In the genomic region with DNA sequence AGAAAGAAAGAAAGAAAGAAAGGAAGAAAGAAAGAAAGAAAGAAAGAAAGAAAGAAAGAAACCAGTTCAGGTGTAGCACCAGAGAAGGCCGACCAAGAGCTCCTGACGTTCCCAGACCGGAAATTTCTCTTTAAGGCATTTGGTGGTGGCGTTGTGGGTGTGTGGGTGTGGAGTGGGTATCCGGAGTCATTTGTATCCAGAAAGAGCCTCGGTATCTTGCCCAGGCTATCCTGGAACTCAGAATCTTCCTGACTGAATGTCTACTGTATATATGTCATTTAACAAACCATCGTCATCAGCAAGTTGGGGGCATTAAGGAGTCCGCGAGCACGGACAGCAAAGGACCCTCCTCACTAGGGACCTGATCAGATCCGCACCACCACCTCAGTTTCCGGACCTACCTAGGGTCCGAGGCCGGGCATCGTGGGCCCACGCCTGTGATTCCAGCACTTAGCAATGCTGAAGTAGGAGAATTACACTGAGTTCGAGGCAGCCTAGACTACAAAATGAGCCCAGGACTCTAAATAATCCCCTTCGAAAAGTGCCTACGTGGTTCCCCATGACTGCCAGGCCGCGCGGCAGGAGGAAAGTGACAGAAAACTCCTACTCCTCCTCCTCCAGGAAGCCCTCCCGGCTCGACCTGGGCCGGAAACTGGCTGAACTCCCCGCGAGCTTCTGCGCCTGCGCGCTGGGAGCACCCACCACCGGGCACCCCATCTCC, we compare ENCODE assay signal across 8 mouse cellular contexts. TPM values are rescaled to one million over a fixed set of nuclear protein-coding genes. Genes with fewer than 3 reads are reported as not detected.
A peak's percentile ranks its signal among the peaks of the same experiment; 100 is the strongest.
DNase-seq lines count a peak whose midpoint lies in the region; ATAC-seq and TF ChIP-seq lines count a peak whose summit lies in the region.

No protein-coding gene starts in this region.

- no peak for DNase-seq in heart, postnatal 25 days (ENCODE audit: low spot score)
- no peak for DNase-seq in adrenal gland, adult 2 months
- DNase-seq in gastrocnemius, postnatal 36 days: no peak

- peaks cover 8% of the 10 kb centered on the region for H3K36me3 ChIP-seq in heart, embryonic 12.5 days
- peaks cover under 1% of the 10 kb centered on the region for H3K36me3 ChIP-seq in C2C12 (ENCODE audit: control insufficient read depth, insufficient read depth)
- peaks cover 5% of the 10 kb centered on the region for H3K36me3 ChIP-seq in forebrain, embryonic 12.5 days (replicated peaks)
- peaks cover 3% of the 10 kb centered on the region; the same call in 1 of the 2 replicates for H3K36me3 ChIP-seq in liver, embryonic 16.5 days (ENCODE audit: control insufficient read depth, insufficient read depth)

- H3K4me3 ChIP-seq in heart, embryonic 12.5 days: peak overlapping the region; percentile 83
- H3K4me3 ChIP-seq in C2C12 (ENCODE audit: insufficient read depth, poor library complexity, severe bottlenecking): peak overlapping the region; percentile 86
- H3K4me3 ChIP-seq in forebrain, embryonic 12.5 days (replicated peaks): peak overlapping the region; percentile 86
- peak overlapping the region; percentile 75 for H3K4me3 ChIP-seq in liver, embryonic 16.5 days (ENCODE audit: low read depth, low read length)

- no peaks in the 10 kb centered on the region for H3K9me3 ChIP-seq in heart, embryonic 12.5 days (replicated peaks)
- no peaks in the 10 kb centered on the region for H3K9me3 ChIP-seq in forebrain, embryonic 12.5 days
- H3K9me3 ChIP-seq in liver, embryonic 16.5 days (replicated peaks; ENCODE audit: control insufficient read depth, low read length): no peaks in the 10 kb centered on the region

- peaks cover 27% of the 10 kb centered on the region for H3K79me2 ChIP-seq in C2C12 (ENCODE audit: control insufficient read depth, insufficient read depth)

- no peak; the same call in 1 of the 2 replicates for ATAC-seq in heart, embryonic 12.5 days (ENCODE audit: insufficient number of reproducible peaks, low FRiP score)
- ATAC-seq in forebrain, embryonic 12.5 days (ENCODE audit: low FRiP score): peak; percentile 2
- no peak for ATAC-seq in liver, embryonic 16.5 days (ENCODE audit: low read depth)
- no peak for ATAC-seq in megakaryocyte progenitor cell, adult 5-6 weeks (replicated peaks; ENCODE audit: poor library complexity)

- no peak for TF ChIP-seq CTCF in C2C12 (IDR thresholded peaks at IDR 0.05; ENCODE audit: control insufficient read depth, insufficient read depth, insufficient read length)

- peaks cover 9% of the 10 kb centered on the region for H3K79me3 ChIP-seq in C2C12 (ENCODE audit: low read depth)

- H3K4me1 ChIP-seq in heart, embryonic 12.5 days (replicated peaks): peaks cover 41% of the 10 kb centered on the region
- H3K4me1 ChIP-seq in forebrain, embryonic 12.5 days: peaks cover 38% of the 10 kb centered on the region
- peaks cover 40% of the 10 kb centered on the region for H3K4me1 ChIP-seq in liver, embryonic 16.5 days (ENCODE audit: control insufficient read depth, low read depth, low read length)

- peak overlapping the region; percentile 85 for H3ac ChIP-seq in C2C12 (ENCODE audit: control insufficient read depth, insufficient read length, low read depth)

- H3K27ac ChIP-seq in heart, embryonic 12.5 days (ENCODE audit: poor library complexity, severe bottlenecking): peak overlapping the region; percentile 49
- peak overlapping the region; percentile 89 for H3K27ac ChIP-seq in forebrain, embryonic 12.5 days
- H3K27ac ChIP-seq in liver, embryonic 16.5 days (ENCODE audit: low read length): peak overlapping the region; percentile 64

- H3K4me2 ChIP-seq in heart, embryonic 12.5 days: peak overlapping the region; percentile 87
- peak overlapping the region; percentile 91 for H3K4me2 ChIP-seq in forebrain, embryonic 12.5 days
- peak overlapping the region; percentile 70 for H3K4me2 ChIP-seq in liver, embryonic 16.5 days (ENCODE audit: low read depth, low read length)

- intact Hi-C loops in heart, postnatal 25 days (cut with DNase I): loop anchor here (1.0 kb wide), 1 partner anchor 20 kb away; no protein-coding TSS in a partner anchor
- intact Hi-C loops in gastrocnemius, postnatal 36 days (cut with DNase I): no loop called here

- no peaks in the 10 kb centered on the region for H3K27me3 ChIP-seq in heart, embryonic 12.5 days (replicated peaks)
- no peaks in the 10 kb centered on the region for H3K27me3 ChIP-seq in C2C12 (ENCODE audit: control insufficient read depth, insufficient read depth, insufficient read length)
- H3K27me3 ChIP-seq in forebrain, embryonic 12.5 days: no peaks in the 10 kb centered on the region
- H3K27me3 ChIP-seq in liver, embryonic 16.5 days (ENCODE audit: control insufficient read depth, insufficient read depth, low read depth, low read length): no peaks in the 10 kb centered on the region

- WGBS in heart, embryonic 12.5 days: 5% methylated on average over 30 of the region's 31 CpGs
- 7% methylated on average over 31 of the region's 31 CpGs for WGBS in forebrain, embryonic 12.5 days
- WGBS in liver, embryonic 16.5 days (ENCODE audit: insufficient replicate concordance): 3% methylated on average over 31 of the region's 31 CpGs

- H3K9ac ChIP-seq in heart, embryonic 12.5 days: peak overlapping the region; percentile 84
- peak overlapping the region; percentile 72 for H3K9ac ChIP-seq in forebrain, embryonic 12.5 days
- peak overlapping the region; percentile 76 for H3K9ac ChIP-seq in liver, embryonic 16.5 days (ENCODE audit: low read depth, low read length)

TF ChIP-seq in C2C12, 6 proteins besides CTCF, POLR2A, EP300 and RAD21 (continues in another document):
- no peak for TF ChIP-seq MYOG (IDR thresholded peaks at IDR 0.05; ENCODE audit: control insufficient read depth, extremely low read depth, insufficient read length)
- no peak for TF ChIP-seq CEBPB (IDR thresholded peaks at IDR 0.05; ENCODE audit: low read depth)

RNA-seq across cellular contexts. Expression of a gene that starts 0.9 kb away (rescaled TPM):
- 81.8 and 87.0 TPM in 2 replicates for polyA plus RNA-seq in heart, embryonic 12.5 days (2016; fragmentation: Nextera tagmentation; extraction: Ambion mirVana)
- 10 to 100 TPM; 46.6 to 47.7 TPM for total RNA-seq in heart, postnatal 25 days (2021)
- polyA plus RNA-seq in C2C12 (2012; fragmentation: generic; extraction: Trizol): 142 TPM
- 154 and 159 TPM in 2 replicates for polyA plus RNA-seq in forebrain, embryonic 12.5 days (2016; fragmentation: Nextera tagmentation; extraction: Ambion mirVana)
- polyA plus RNA-seq in liver, embryonic 16.5 days (2015; fragmentation: Nextera tagmentation; extraction: Ambion mirVana): 42.5 and 43.1 TPM in 2 replicates
- 10 to 100 TPM; 65.0 TPM for total RNA-seq in adrenal gland, adult 2 months (2021)
- polyA plus RNA-seq in adrenal gland, adult 2 months (2012; rRNA removed): 52.5 and 58.3 TPM in 2 replicates
- total RNA-seq in gastrocnemius, postnatal 36 days (2021): 10 to 100 TPM; 56.2 to 64.3 TPM
- total RNA-seq in megakaryocyte progenitor cell, adult 5-6 weeks (2015): 27.6 and 37.2 TPM in 2 replicates
- 33.9 and 37.1 TPM in 2 replicates for total RNA-seq in megakaryocyte progenitor cell, adult 5-6 weeks (2017)

RNA-seq across cellular contexts. Expression of a gene that starts 9.7 kb away (rescaled TPM):
- polyA plus RNA-seq in heart, embryonic 12.5 days (2016; fragmentation: Nextera tagmentation; extraction: Ambion mirVana): 1.7 and 1.8 TPM in 2 replicates
- total RNA-seq in heart, postnatal 25 days (2021): 1 to 10 TPM; 8.1 to 8.6 TPM
- 3.2 TPM for polyA plus RNA-seq in C2C12 (2012; fragmentation: generic; extraction: Trizol)
- polyA plus RNA-seq in forebrain, embryonic 12.5 days (2016; fragmentation: Nextera tagmentation; extraction: Ambion mirVana): 14.4 and 16.3 TPM in 2 replicates
- 0.20 and 0.46 TPM in 2 replicates for polyA plus RNA-seq in liver, embryonic 16.5 days (2015; fragmentation: Nextera tagmentation; extraction: Ambion mirVana)
- total RNA-seq in adrenal gland, adult 2 months (2021): 1 to 10 TPM; 1.6 to 5.0 TPM
- polyA plus RNA-seq in adrenal gland, adult 2 months (2012; rRNA removed): 10.0 and 12.9 TPM in 2 replicates
- total RNA-seq in gastrocnemius, postnatal 36 days (2021): 10 to 100 TPM; 12.8 to 18.3 TPM
- total RNA-seq in megakaryocyte progenitor cell, adult 5-6 weeks (2015): 0.12 and 0.42 TPM in 2 replicates
- total RNA-seq in megakaryocyte progenitor cell, adult 5-6 weeks (2017): 0.84 and 0.92 TPM in 2 replicates

RNA-seq across cellular contexts. Expression of a gene that starts 19.8 kb away (rescaled TPM):
- 0.11 TPM in 1 of 2 replicates, not detected in the other for polyA plus RNA-seq in heart, embryonic 12.5 days (2016; fragmentation: Nextera tagmentation; extraction: Ambion mirVana)
- not detected for total RNA-seq in heart, postnatal 25 days (2021)
- 0.13 TPM for polyA plus RNA-seq in C2C12 (2012; fragmentation: generic; extraction: Trizol)
- 0.49 and 0.67 TPM in 2 replicates for polyA plus RNA-seq in forebrain, embryonic 12.5 days (2016; fragmentation: Nextera tagmentation; extraction: Ambion mirVana)
- 0.11 TPM in 1 of 2 replicates, not detected in the other for polyA plus RNA-seq in liver, embryonic 16.5 days (2015; fragmentation: Nextera tagmentation; extraction: Ambion mirVana)
- under 1 TPM in 1 of 2 experiments, not detected in 1; 0.10 TPM for total RNA-seq in adrenal gland, adult 2 months (2021)
- polyA plus RNA-seq in adrenal gland, adult 2 months (2012; rRNA removed): 0.12 and 0.26 TPM in 2 replicates
- total RNA-seq in gastrocnemius, postnatal 36 days (2021): under 1 TPM in 1 of 2 experiments, not detected in 1; 0.10 TPM
- 0.07 TPM in 1 of 2 replicates, not detected in the other for total RNA-seq in megakaryocyte progenitor cell, adult 5-6 weeks (2015)
- not detected in 2 replicates for total RNA-seq in megakaryocyte progenitor cell, adult 5-6 weeks (2017)

RNA-seq across cellular contexts. Expression of a gene that starts 24.4 kb away (rescaled TPM):
- 2,379 and 2,528 TPM in 2 replicates for polyA plus RNA-seq in heart, embryonic 12.5 days (2016; fragmentation: Nextera tagmentation; extraction: Ambion mirVana)
- total RNA-seq in heart, postnatal 25 days (2021): 100 to 1,000 TPM; 838 to 880 TPM
- 4,918 TPM for polyA plus RNA-seq in C2C12 (2012; fragmentation: generic; extraction: Trizol)
- 2,624 and 2,770 TPM in 2 replicates for polyA plus RNA-seq in forebrain, embryonic 12.5 days (2016; fragmentation: Nextera tagmentation; extraction: Ambion mirVana)
- 2,028 and 2,149 TPM in 2 replicates for polyA plus RNA-seq in liver, embryonic 16.5 days (2015; fragmentation: Nextera tagmentation; extraction: Ambion mirVana)
- 1,000 to 10,000 TPM; 1,392 to 1,465 TPM for total RNA-seq in adrenal gland, adult 2 months (2021)
- polyA plus RNA-seq in adrenal gland, adult 2 months (2012; rRNA removed): 4,067 and 4,322 TPM in 2 replicates
- total RNA-seq in gastrocnemius, postnatal 36 days (2021): 100 to 1,000 TPM; 802 to 969 TPM
- 7,432 and 8,014 TPM in 2 replicates for total RNA-seq in megakaryocyte progenitor cell, adult 5-6 weeks (2015)
- 2,240 and 2,571 TPM in 2 replicates for total RNA-seq in megakaryocyte progenitor cell, adult 5-6 weeks (2017)

RNA-seq across cellular contexts. Expression of a gene that starts 32.9 kb away (rescaled TPM):
- 37.7 and 41.3 TPM in 2 replicates for polyA plus RNA-seq in heart, embryonic 12.5 days (2016; fragmentation: Nextera tagmentation; extraction: Ambion mirVana)
- total RNA-seq in heart, postnatal 25 days (2021): 10 to 100 TPM; 20.7 to 21.2 TPM
- polyA plus RNA-seq in C2C12 (2012; fragmentation: generic; extraction: Trizol): 59.7 TPM
- 61.4 and 61.6 TPM in 2 replicates for polyA plus RNA-seq in forebrain, embryonic 12.5 days (2016; fragmentation: Nextera tagmentation; extraction: Ambion mirVana)
- polyA plus RNA-seq in liver, embryonic 16.5 days (2015; fragmentation: Nextera tagmentation; extraction: Ambion mirVana): 12.1 and 14.4 TPM in 2 replicates
- total RNA-seq in adrenal gland, adult 2 months (2021): 10 to 100 TPM; 30.7 to 35.6 TPM
- polyA plus RNA-seq in adrenal gland, adult 2 months (2012; rRNA removed): 100 and 105 TPM in 2 replicates
- total RNA-seq in gastrocnemius, postnatal 36 days (2021): 10 to 100 TPM in 1 of 2 experiments, 1 to 10 TPM in 1; 9.6 to 15.6 TPM
- total RNA-seq in megakaryocyte progenitor cell, adult 5-6 weeks (2015): 14.4 and 14.7 TPM in 2 replicates
- total RNA-seq in megakaryocyte progenitor cell, adult 5-6 weeks (2017): 13.2 and 14.4 TPM in 2 replicates
